Comparison of ENCODE assay signal across 21 mouse cellular contexts in the genomic region with DNA sequence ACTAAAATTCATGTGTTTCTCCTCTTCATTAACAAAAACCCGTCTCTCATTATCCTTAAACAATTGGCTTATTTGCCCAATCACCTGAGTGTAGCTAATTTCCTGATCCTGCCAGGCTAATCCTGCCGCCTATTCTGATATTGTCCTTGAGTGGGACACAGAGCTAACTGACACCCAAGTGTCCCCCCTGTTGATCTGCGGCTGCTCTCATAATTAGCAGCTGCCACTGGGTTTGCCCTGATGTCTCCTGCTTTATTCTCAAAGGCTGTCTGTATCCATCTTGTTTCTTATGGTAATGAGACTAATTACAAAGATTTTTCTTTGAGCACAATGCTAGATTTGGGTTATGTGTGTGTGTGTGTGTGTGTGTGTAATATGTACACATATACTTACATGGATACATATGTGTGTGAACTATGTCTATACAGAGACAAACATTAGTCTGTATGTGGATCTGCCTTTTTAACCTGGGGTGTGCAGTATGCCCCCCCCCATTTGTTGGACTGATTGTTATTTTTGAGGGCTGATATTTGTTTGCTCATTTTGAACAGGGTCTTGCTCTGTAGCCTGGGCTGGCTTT. TPM values are rescaled to one million over a fixed set of nuclear protein-coding genes. Genes with fewer than 3 reads are reported as not detected.
DNase-seq lines count a peak whose midpoint lies in the region; ATAC-seq and TF ChIP-seq lines count a peak whose summit lies in the region.
"Had no signal": no experiment of that assay in that cellular context is flagged by ENCODE, and none has a peak within 500 bp of the region (broad histone marks: within the 10 kb centered on the region; RNA-seq: fewer than 3 reads in every experiment).

No protein-coding gene starts in this region.

- no peaks in the 10 kb centered on the region for H3K9me3 ChIP-seq in neural tube, embryonic 14.5 days (ENCODE audit: control insufficient read depth, low read length)
- 0 out of 2 replicates have a peak, but pooled peaks cover 3% of the 10 kb centered on the region for H3K9me3 ChIP-seq in midbrain, embryonic 13.5 days
- H3K9me3 ChIP-seq: G1E; limb, embryonic 12.5 days; liver, embryonic 15.5 days had no signal

- no peaks in the 10 kb centered on the region for H3K27me3 ChIP-seq in neural tube, embryonic 14.5 days (ENCODE audit: control insufficient read depth, insufficient read depth, low read length)
- no peaks in the 10 kb centered on the region for H3K27me3 ChIP-seq in midbrain, embryonic 13.5 days
- no peaks in the 10 kb centered on the region for H3K27me3 ChIP-seq in kidney, adult 2 months (replicated peaks; ENCODE audit: control insufficient read depth, insufficient read depth, low read length)
- H3K27me3 ChIP-seq: heart, embryonic 13.5 days; limb, embryonic 12.5 days; liver, embryonic 15.5 days had no signal

- H3K4me3 ChIP-seq in neural tube, embryonic 14.5 days (ENCODE audit: low read depth, low read length) = no peak overlapping the region
- H3K4me3 ChIP-seq in midbrain, embryonic 13.5 days (replicated peaks) = no peak overlapping the region
- H3K4me3 ChIP-seq in kidney, adult 2 months (ENCODE audit: insufficient read depth, low read depth, low read length) = no peak overlapping the region
- no peak overlapping the region for H3K4me3 ChIP-seq in lung, adult 2 months (replicated peaks; ENCODE audit: extremely low read depth, low read depth, low read length)
- H3K4me3 ChIP-seq: erythroblast, embryonic 14.5 days; heart, embryonic 13.5 days; limb, embryonic 12.5 days; liver, embryonic 15.5 days; megakaryocyte, embryonic 14.5 days had no signal

- H3K9ac ChIP-seq in neural tube, embryonic 14.5 days (replicated peaks; ENCODE audit: low read depth, low read length) = no peak overlapping the region
- H3K9ac ChIP-seq in midbrain, embryonic 13.5 days (replicated peaks) = no peak overlapping the region
- H3K9ac ChIP-seq: heart, embryonic 13.5 days; limb, embryonic 12.5 days; liver, embryonic 15.5 days had no signal

- H3K36me3 ChIP-seq in neural tube, embryonic 14.5 days (ENCODE audit: control insufficient read depth, insufficient read depth, low read length) = no peaks in the 10 kb centered on the region
- H3K36me3 ChIP-seq in midbrain, embryonic 13.5 days = no peaks in the 10 kb centered on the region
- no peaks in the 10 kb centered on the region for H3K36me3 ChIP-seq in kidney, adult 2 months (ENCODE audit: control insufficient read depth, insufficient read depth, low read length)
- H3K36me3 ChIP-seq: G1E; heart, embryonic 13.5 days; limb, embryonic 12.5 days; liver, embryonic 15.5 days had no signal

- 35% methylated on average over 3 of the region's 3 CpGs for WGBS in neural tube, embryonic 14.5 days
- 10% methylated on average over 3 of the region's 3 CpGs for WGBS in midbrain, embryonic 13.5 days
- WGBS in kidney, adult 2 months = 90% methylated on average over 3 of the region's 3 CpGs
- WGBS in lung, adult 2 months = 87% methylated on average over 3 of the region's 3 CpGs

- H3K4me1 ChIP-seq in neural tube, embryonic 14.5 days (ENCODE audit: control insufficient read depth, insufficient read depth, low read length) = no peaks in the 10 kb centered on the region
- peaks cover 4% of the 10 kb centered on the region; the same call in 1 of the 2 replicates for H3K4me1 ChIP-seq in midbrain, embryonic 13.5 days (replicated peaks)
- H3K4me1 ChIP-seq in kidney, adult 2 months (ENCODE audit: control insufficient read depth, insufficient read depth, low read length) = no peaks in the 10 kb centered on the region
- H3K4me1 ChIP-seq in lung, adult 2 months (ENCODE audit: control insufficient read depth, insufficient read depth, low read length) = no peaks in the 10 kb centered on the region; the same call in 1 of the 2 replicates
- H3K4me1 ChIP-seq: limb, embryonic 12.5 days; liver, embryonic 15.5 days; megakaryocyte, embryonic 14.5 days had no signal

- peak; percentile 53 to 60 for DNase-seq in cerebellum, postnatal 10 days
- no peak for DNase-seq in neural tube, embryonic 10.5 days (ENCODE audit: extremely low spot score, low spot score)
- DNase-seq in kidney, adult 2 months = no peak
- DNase-seq in right cerebral cortex, adult 2 months (ENCODE audit: low spot score in 2 of 2) = no peak
- DNase-seq in lung, adult 2 months = no peak
- DNase-seq: cerebellum, adult 11-12 months; heart, postnatal 36 days; right cerebral cortex, postnatal 4 days; thymus, postnatal 36 days had no signal

- no peak for ATAC-seq in cerebellum, adult (ENCODE audit: insufficient number of reproducible peaks, low FRiP score, low TSS enrichment)
- 0 out of 2 replicates have a peak, but pooled peaks have one; percentile 49 for ATAC-seq in neural tube, embryonic 14.5 days (ENCODE audit: low read depth)
- peak; percentile 87 for ATAC-seq in midbrain, embryonic 13.5 days
- ATAC-seq: CD4-positive, CD25-positive, alpha-beta regulatory T cell, adult 4 months; intestine, postnatal 0 days had no signal

- no peak overlapping the region for H3K27ac ChIP-seq in neural tube, embryonic 14.5 days (ENCODE audit: low read depth, low read length)
- H3K27ac ChIP-seq in midbrain, embryonic 13.5 days = no peak overlapping the region
- H3K27ac ChIP-seq in kidney, adult 2 months (ENCODE audit: insufficient read depth, low read depth, low read length) = no peak overlapping the region
- H3K27ac ChIP-seq: heart, embryonic 13.5 days; kidney, postnatal 0 days; limb, embryonic 12.5 days; liver, embryonic 15.5 days had no signal

- H3K4me2 ChIP-seq in neural tube, embryonic 14.5 days (ENCODE audit: low read depth, low read length) = no peak overlapping the region
- no peak overlapping the region for H3K4me2 ChIP-seq in midbrain, embryonic 13.5 days (replicated peaks)
- H3K4me2 ChIP-seq: heart, embryonic 13.5 days; limb, embryonic 12.5 days; liver, embryonic 15.5 days had no signal

- TF ChIP-seq POLR2A in kidney, adult 2 months (IDR thresholded peaks at IDR 0.05; ENCODE audit: low read depth, low read length) = no peak
- no peak for TF ChIP-seq POLR2A in lung, adult 2 months (IDR thresholded peaks at IDR 0.05; ENCODE audit: borderline replicate concordance, extremely low read depth, low read depth, low read length)

- TF ChIP-seq CTCF in kidney, adult 2 months (conservative IDR thresholded peaks at IDR 0.05; ENCODE audit: insufficient read depth, insufficient read length, low read depth, low read length) = no peak
- no peak for TF ChIP-seq CTCF in lung, adult 2 months (IDR thresholded peaks at IDR 0.05; ENCODE audit: insufficient read depth, low read length)

RNA-seq across cellular contexts. Expression of a gene that starts 49.3 kb away (rescaled TPM):
- polyA plus RNA-seq in neural tube, embryonic 14.5 days (2014; fragmentation: Nextera tagmentation; extraction: Ambion mirVana) = 55.6 and 67.5 TPM in 2 replicates
- polyA plus RNA-seq in midbrain, embryonic 13.5 days (2015; fragmentation: Nextera tagmentation; extraction: Ambion mirVana) = 29.5 and 32.0 TPM in 2 replicates
- polyA plus RNA-seq in kidney, adult 2 months (2012; rRNA removed) = 73.8 and 88.4 TPM in 2 replicates
- polyA plus RNA-seq in lung, adult 2 months (2012; rRNA removed) = 252 and 262 TPM in 2 replicates

Comparison
In these comparisons a context has a peak if more than half of its experiments do, and no peak if none do; other contexts are left out.
1. DNase-seq: peak in cerebellum, postnatal 10 days (2 of 2); none in neural tube, embryonic 10.5 days (single experiment), kidney, adult 2 months (single experiment), right cerebral cortex, adult 2 months (0 of 2) and lung, adult 2 months (single experiment).